Mouse (Mus musculus): ENCODE measurements at regions not wholly inside any gene's neighbourhood (a gene's known extent, or its start where the extent isn't known, plus 50 kb on each side); places are given as distances from the start of the nearest gene placed in this dataset.

GRCm38 (mm10) chr5:146636859-146637258, 51.8 kb upstream of the Gpr12 start:
- CTCF ChIA-PET = no interaction called here

Data from spleen, embryonic (tissue).